Mouse (Mus musculus): ENCODE results near the gene Rasgrp3. TPM values are rescaled to one million over a fixed set of nuclear protein-coding genes. Genes with fewer than 3 reads are reported as not detected.

Gene Rasgrp3
- total RNA-seq, 1 experiment, result 0.85 TPM

DNA sequence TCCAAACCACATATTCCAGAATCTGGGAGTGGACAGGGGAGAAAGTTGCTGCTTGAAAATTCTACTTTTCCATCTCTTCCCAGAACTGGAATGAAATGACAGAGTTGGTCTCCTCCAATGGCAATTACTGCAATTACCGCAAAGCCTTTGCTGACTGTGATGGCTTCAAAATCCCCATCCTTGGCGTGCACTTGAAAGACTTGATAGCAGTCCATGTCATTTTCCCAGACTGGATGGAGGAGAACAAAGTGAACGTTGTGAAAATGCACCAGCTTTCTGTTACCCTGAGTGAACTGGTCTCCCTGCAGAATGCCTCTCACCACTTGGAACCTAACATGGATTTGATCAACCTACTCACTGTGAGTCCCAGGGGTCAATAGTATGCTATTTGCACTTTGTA, 67.3 kb downstream of the Rasgrp3 start:
- TF ChIP-seq HCFC1 (IDR thresholded peaks at IDR 0.05; ENCODE audit: borderline replicate concordance, insufficient read depth, low read length) (no peak), MAFK (IDR thresholded peaks at IDR 0.05; ENCODE audit: insufficient read depth, low read depth, low read length) (no peak), ZNF384 (IDR thresholded peaks at IDR 0.05; ENCODE audit: low read depth, low read length) (no peak), ZC3H11A (IDR thresholded peaks at IDR 0.05; ENCODE audit: borderline replicate concordance, low read depth, low read length) (no peak), CHD2 (IDR thresholded peaks at IDR 0.05; ENCODE audit: low read depth, low read length) (no peak)
- H3K4me1 ChIP-seq (ENCODE audit: control insufficient read depth in 2 of 2, insufficient read depth in 2 of 2, low read length in 2 of 2, poor library complexity in 1 of 2), result no peaks in the 10 kb centered on the region
- H3K27ac ChIP-seq (ENCODE audit: insufficient read depth, low read depth, low read length, poor library complexity, severe bottlenecking), result no peak overlapping the region
- H3K36me3 ChIP-seq (ENCODE audit: control insufficient read depth, insufficient read depth, low read length, poor library complexity, severe bottlenecking), result no peaks in the 10 kb centered on the region
- H3K4me3 ChIP-seq (ENCODE audit: insufficient read depth in 1 of 2, low read depth in 1 of 2, low read length in 2 of 2, poor library complexity in 1 of 2, severe bottlenecking in 1 of 2), result no peak overlapping the region
- in situ Hi-C loops (cut with MboI; ENCODE audit: low sequenced_read_pairs in 2 of 2, unreplicated experiment in 2 of 2), result no loop called here
- H3K9ac ChIP-seq (ENCODE audit: insufficient read depth, low read depth, low read length, poor library complexity, severe bottlenecking), result no peak overlapping the region
- no peak for DNase-seq (ENCODE audit: low read depth, low spot score)
- no peaks in the 10 kb centered on the region for H3K9me3 ChIP-seq (ENCODE audit: control insufficient read depth, insufficient read depth, low read depth, low read length)

- no peak for DNase-seq (ENCODE audit: low read depth, low spot score)
- TF ChIP-seq HCFC1 (IDR thresholded peaks at IDR 0.05; ENCODE audit: borderline replicate concordance, insufficient read depth, low read length) (no peak), CHD2 (IDR thresholded peaks at IDR 0.05; ENCODE audit: low read depth, low read length) (no peak), ZC3H11A (IDR thresholded peaks at IDR 0.05; ENCODE audit: borderline replicate concordance, low read depth, low read length) (no peak), MAFK (IDR thresholded peaks at IDR 0.05; ENCODE audit: insufficient read depth, low read depth, low read length) (no peak), ZNF384 (IDR thresholded peaks at IDR 0.05; ENCODE audit: low read depth, low read length) (no peak)
- Histone ChIP-seq H3K4me1 (ENCODE audit: control insufficient read depth in 2 of 2, insufficient read depth in 2 of 2, low read length in 2 of 2, poor library complexity in 1 of 2) (no peaks in the 10 kb centered on the region), H3K9me3 (ENCODE audit: control insufficient read depth, insufficient read depth, low read depth, low read length) (no peaks in the 10 kb centered on the region), H3K27ac (ENCODE audit: insufficient read depth, low read depth, low read length, poor library complexity, severe bottlenecking) (no peak overlapping the region), H3K36me3 (ENCODE audit: control insufficient read depth, insufficient read depth, low read length, poor library complexity, severe bottlenecking) (no peaks in the 10 kb centered on the region), H3K4me3 (ENCODE audit: insufficient read depth in 1 of 2, low read depth in 1 of 2, low read length in 2 of 2, poor library complexity in 1 of 2, severe bottlenecking in 1 of 2) (no peak overlapping the region), H3K9ac (ENCODE audit: insufficient read depth, low read depth, low read length, poor library complexity, severe bottlenecking) (no peak overlapping the region)
- in situ Hi-C loops (cut with MboI; ENCODE audit: low sequenced_read_pairs in 2 of 2, unreplicated experiment in 2 of 2), result no loop called here
Measured at GRCm38 (mm10) chr17:75505053-75505452, 69.4 kb downstream of the Rasgrp3 start.

DNA sequence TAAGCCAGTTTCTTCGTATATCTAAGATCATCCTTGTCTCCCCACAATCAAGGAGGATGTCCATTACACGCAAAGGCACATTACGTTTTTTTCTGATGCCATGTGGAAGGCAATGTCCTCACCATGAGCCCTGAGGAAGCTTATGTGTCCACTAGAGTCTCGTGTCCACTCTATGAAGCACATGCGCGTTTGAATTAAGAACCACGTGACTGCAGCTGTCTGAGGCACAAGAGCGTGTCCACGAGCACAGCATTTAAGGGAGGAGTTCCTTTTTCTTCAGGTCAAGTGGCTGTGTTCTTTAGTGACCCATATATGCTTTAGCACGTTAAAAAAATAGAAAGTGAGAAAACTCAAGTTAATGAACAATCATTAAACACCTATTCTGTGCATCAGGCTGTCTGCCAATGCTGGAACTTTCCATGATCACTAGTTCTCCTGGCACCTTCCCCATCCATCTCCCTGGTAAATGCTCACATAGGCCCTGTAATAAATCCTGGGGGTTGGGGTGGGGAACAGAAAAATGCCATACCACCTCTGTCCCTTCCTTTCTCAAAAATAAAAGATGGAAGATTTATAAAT, 70.5 kb downstream of the Rasgrp3 start:
- Histone ChIP-seq H3K4me3 (ENCODE audit: insufficient read depth in 1 of 2, low read depth in 1 of 2, low read length in 2 of 2, poor library complexity in 1 of 2, severe bottlenecking in 1 of 2) (no peak overlapping the region), H3K9ac (ENCODE audit: insufficient read depth, low read depth, low read length, poor library complexity, severe bottlenecking) (no peak overlapping the region), H3K36me3 (ENCODE audit: control insufficient read depth, insufficient read depth, low read length, poor library complexity, severe bottlenecking) (no peaks in the 10 kb centered on the region), H3K4me1 (ENCODE audit: control insufficient read depth in 2 of 2, insufficient read depth in 2 of 2, low read length in 2 of 2, poor library complexity in 1 of 2) (no peaks in the 10 kb centered on the region), H3K9me3 (ENCODE audit: control insufficient read depth, insufficient read depth, low read depth, low read length) (no peaks in the 10 kb centered on the region), H3K27ac (ENCODE audit: insufficient read depth, low read depth, low read length, poor library complexity, severe bottlenecking) (no peak overlapping the region)
- DNase-seq (ENCODE audit: low read depth, low spot score), result no peak
- in situ Hi-C loops (cut with MboI; ENCODE audit: low sequenced_read_pairs in 2 of 2, unreplicated experiment in 2 of 2), result no loop called here
- TF ChIP-seq ZNF384 (IDR thresholded peaks at IDR 0.05; ENCODE audit: low read depth, low read length) (no peak), HCFC1 (IDR thresholded peaks at IDR 0.05; ENCODE audit: borderline replicate concordance, insufficient read depth, low read length) (no peak), CHD2 (IDR thresholded peaks at IDR 0.05; ENCODE audit: low read depth, low read length) (no peak), MAFK (IDR thresholded peaks at IDR 0.05; ENCODE audit: insufficient read depth, low read depth, low read length) (no peak), ZC3H11A (IDR thresholded peaks at IDR 0.05; ENCODE audit: borderline replicate concordance, low read depth, low read length) (no peak)

DNA sequence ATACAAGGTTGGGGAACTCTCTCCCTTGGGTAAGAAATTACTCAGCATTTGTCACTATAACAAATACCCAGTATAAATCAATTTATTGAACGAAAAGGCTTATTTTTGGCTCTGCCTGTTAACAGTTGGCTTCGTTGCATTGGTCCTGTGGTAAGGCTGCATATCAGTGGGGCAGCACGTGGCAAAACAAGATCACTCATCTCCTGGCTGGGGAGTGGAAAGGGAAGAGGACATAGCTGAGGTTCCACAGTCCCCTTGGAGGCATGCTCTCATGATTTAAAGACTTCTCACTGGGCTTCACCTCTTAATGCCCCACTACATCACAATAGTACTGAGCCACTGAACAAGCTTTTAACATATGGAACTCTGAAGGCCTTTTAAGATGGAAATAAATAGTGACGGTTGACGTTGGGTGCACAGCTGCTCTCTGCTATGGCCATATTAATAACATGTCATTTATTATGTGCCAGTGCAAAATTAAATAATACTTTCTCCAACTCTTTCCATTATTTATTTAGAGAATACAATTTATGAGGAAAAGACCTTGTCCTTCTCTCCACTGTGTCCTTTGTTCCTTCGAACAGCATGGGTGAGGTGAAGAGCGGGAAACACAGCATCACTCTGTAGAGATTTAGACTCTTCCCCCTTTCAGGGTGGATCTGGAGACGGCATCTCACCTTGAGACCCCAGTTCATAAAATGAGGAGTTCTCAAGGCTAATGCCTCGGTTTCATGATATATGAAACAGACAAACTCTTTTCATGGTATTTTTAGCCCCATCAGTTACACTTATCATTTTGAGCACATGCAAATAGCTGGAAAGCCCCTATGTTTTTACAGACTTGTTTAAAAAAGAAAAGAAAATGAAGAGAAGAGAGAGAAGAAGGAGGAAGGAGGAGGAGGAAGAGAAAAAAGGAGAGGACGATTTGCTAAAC, 71.3 kb downstream of the Rasgrp3 start:
- Histone ChIP-seq H3K4me3 (ENCODE audit: insufficient read depth in 1 of 2, low read depth in 1 of 2, low read length in 2 of 2, poor library complexity in 1 of 2, severe bottlenecking in 1 of 2) (no peak overlapping the region), H3K9ac (ENCODE audit: insufficient read depth, low read depth, low read length, poor library complexity, severe bottlenecking) (no peak overlapping the region), H3K27ac (ENCODE audit: insufficient read depth, low read depth, low read length, poor library complexity, severe bottlenecking) (no peak overlapping the region), H3K36me3 (ENCODE audit: control insufficient read depth, insufficient read depth, low read length, poor library complexity, severe bottlenecking) (no peaks in the 10 kb centered on the region), H3K4me1 (ENCODE audit: control insufficient read depth in 2 of 2, insufficient read depth in 2 of 2, low read length in 2 of 2, poor library complexity in 1 of 2) (no peaks in the 10 kb centered on the region), H3K9me3 (ENCODE audit: control insufficient read depth, insufficient read depth, low read depth, low read length) (no peaks in the 10 kb centered on the region)
- no peak for DNase-seq (ENCODE audit: low read depth, low spot score)
- TF ChIP-seq CHD2 (IDR thresholded peaks at IDR 0.05; ENCODE audit: low read depth, low read length) (no peak), ZC3H11A (IDR thresholded peaks at IDR 0.05; ENCODE audit: borderline replicate concordance, low read depth, low read length) (no peak), MAFK (IDR thresholded peaks at IDR 0.05; ENCODE audit: insufficient read depth, low read depth, low read length) (no peak), ZNF384 (IDR thresholded peaks at IDR 0.05; ENCODE audit: low read depth, low read length) (no peak), HCFC1 (IDR thresholded peaks at IDR 0.05; ENCODE audit: borderline replicate concordance, insufficient read depth, low read length) (no peak)
- in situ Hi-C loops (cut with MboI; ENCODE audit: low sequenced_read_pairs in 2 of 2, unreplicated experiment in 2 of 2), result no loop called here
